Mouse (Mus musculus): ENCODE results near the gene Gtf2ird2.

Gene Gtf2ird2

GRCm38 (mm10) chr5:134183880-134184808 is at the start of gene Gtf2ird2:
Gene Gtf2ird2 (plus strand): TSS chr5:134184019.
- peak; percentile 98 to 99 for DNase-seq

GRCm38 (mm10) chr5:134136022-134136421 is 47.8 kb upstream of the Gtf2ird2 start:
- no peak for DNase-seq

GRCm38 (mm10) chr5:134137933-134138332 is 45.9 kb upstream of the Gtf2ird2 start:
- DNase-seq, result no peak

- no peak for DNase-seq
Observed at GRCm38 (mm10) chr5:134139429-134139828, 44.4 kb upstream of the Gtf2ird2 start.

GRCm38 (mm10) chr5:134141236-134141635 is 42.6 kb upstream of the Gtf2ird2 start:
- peak in 1 of 2 experiments; percentile 32 for DNase-seq

- DNase-seq, result no peak
Observed at GRCm38 (mm10) chr5:134142381-134142780, 41.4 kb upstream of the Gtf2ird2 start.

- no peak for DNase-seq
Observed at GRCm38 (mm10) chr5:134144986-134145385, 38.8 kb upstream of the Gtf2ird2 start.

GRCm38 (mm10) chr5:134147194-134147753 is 36.5 kb upstream of the Gtf2ird2 start:
- DNase-seq, result peak; percentile 65 to 81

GRCm38 (mm10) chr5:134148153-134148552 is 35.7 kb upstream of the Gtf2ird2 start:
- DNase-seq, result no peak

- DNase-seq, result no peak
Observed at GRCm38 (mm10) chr5:134151895-134152294, 31.9 kb upstream of the Gtf2ird2 start.

GRCm38 (mm10) chr5:134155916-134156466 is 27.8 kb upstream of the Gtf2ird2 start:
- DNase-seq, result no peak

GRCm38 (mm10) chr5:134164688-134165087 is 19.1 kb upstream of the Gtf2ird2 start:
- DNase-seq, result peak; percentile 17 to 47

- DNase-seq, result no peak
Observed at GRCm38 (mm10) chr5:134166642-134167041, 17.2 kb upstream of the Gtf2ird2 start.

- no peak for DNase-seq
Observed at GRCm38 (mm10) chr5:134168033-134168432, 15.8 kb upstream of the Gtf2ird2 start.

GRCm38 (mm10) chr5:134169231-134169630 is 14.6 kb upstream of the Gtf2ird2 start:
- DNase-seq, result no peak

GRCm38 (mm10) chr5:134170167-134170566 is 13.7 kb upstream of the Gtf2ird2 start:
- DNase-seq, result no peak

GRCm38 (mm10) chr5:134173206-134173605 is 10.6 kb upstream of the Gtf2ird2 start:
- DNase-seq, result no peak

- peak in 1 of 2 experiments; percentile 11 for DNase-seq
Observed at GRCm38 (mm10) chr5:134175696-134176095, 8.1 kb upstream of the Gtf2ird2 start.

GRCm38 (mm10) chr5:134176169-134176881 is 7.5 kb upstream of the Gtf2ird2 start, which contains the start of gene Rcc1l:
Gene Rcc1l (minus strand): TSS chr5:134176774.
- peak; percentile 87 to 88 for DNase-seq

- no peak for DNase-seq
Observed at GRCm38 (mm10) chr5:134178536-134178935, 5.3 kb upstream of the Gtf2ird2 start.

GRCm38 (mm10) chr5:134179871-134180270 is 3.9 kb upstream of the Gtf2ird2 start:
- DNase-seq, result peak; percentile 77 to 83

GRCm38 (mm10) chr5:134182172-134182571 is 1.6 kb upstream of the Gtf2ird2 start:
- DNase-seq, result no peak

GRCm38 (mm10) chr5:134182735-134183134 is 1.1 kb upstream of the Gtf2ird2 start:
- peak; percentile 37 to 71 for DNase-seq
